Mouse (Mus musculus) stomach, embryonic 14.5 days (tissue): ENCODE data around the gene Sept7. TPM values are rescaled to one million over a fixed set of nuclear protein-coding genes. Genes with fewer than 3 reads are reported as not detected.
"Not testable (repeated sequence)": the region's sequence is repeated elsewhere in the genome, so short reads cannot be mapped to it uniquely, and the experiment has no call there.

Experiments
- ATAC-seq: fragments of 200-750 bp; cut with Nextera tagmentation; 2 replicates; pipeline ENCODE4 v1.8.0; 2017; ENCODE audit warnings: low read depth, moderate TSS enrichment; ENCODE audit not compliant: insufficient number of reproducible peaks, insufficient read depth, low FRiP score
- H3K27ac ChIP-seq: fragments of 300-500 bp; sonication (generic); 2 replicates; pipeline ENCODE4 v1.5.1; 2014; ENCODE audit warnings: mild to moderate bottlenecking, low read length, moderate library complexity, mixed read lengths
- H3K27me3 ChIP-seq: fragments of 300-500 bp; sonication (generic); 2 replicates; pipeline ENCODE4 v1.6.1; 2014; ENCODE audit warnings: low read length, control low read depth, mixed read lengths; ENCODE audit not compliant: control insufficient read depth, insufficient read depth
- H3K36me3 ChIP-seq: fragments of 300-500 bp; sonication (generic); 2 replicates; pipeline ENCODE4 v1.6.1; 2014; ENCODE audit warnings: mild to moderate bottlenecking, control low read depth, low read length, moderate library complexity, mixed read lengths; ENCODE audit not compliant: control insufficient read depth, insufficient read depth
- H3K4me1 ChIP-seq: fragments of 300-500 bp; sonication (generic); 2 replicates; pipeline ENCODE4 v1.6.1; 2014; ENCODE audit warnings: low read length, control low read depth, mixed read lengths; ENCODE audit not compliant: control insufficient read depth, insufficient read depth
- H3K4me2 ChIP-seq: fragments of 300-500 bp; sonication (generic); replicated peaks from 2 replicates; pipeline ENCODE4 v1.6.1; 2014; ENCODE audit warnings: low read depth, low read length, control low read depth
- H3K4me3 ChIP-seq: fragments of 300-500 bp; sonication (generic); 2 replicates; pipeline ENCODE4 v1.5.1; 2014; ENCODE audit warnings: low read depth, low read length, control low read depth
- H3K9ac ChIP-seq: fragments of 300-500 bp; sonication (generic); replicated peaks from 2 replicates; pipeline ENCODE4 v1.6.1; 2014; ENCODE audit warnings: low read depth, mild to moderate bottlenecking, control low read depth, low read length, moderate library complexity, mixed read lengths
- H3K9me3 ChIP-seq: fragments of 300-500 bp; sonication (generic); 2 replicates; pipeline ENCODE4 v1.6.1; 2016; ENCODE audit warnings: low read depth, low read length, control low read depth; ENCODE audit not compliant: control insufficient read depth
- WGBS: fragments of 180-500 bp; shearing (Covaris S2); extraction: QIAGEN DNeasy Blood & Tissue Kit; methylation state at CpG from one replicate; pipeline ENCODE4 v1.1.7; 2014; 5-methylcytosine and 5-hydroxymethylcytosine counted together
- polyA plus RNA-seq: library from polyadenylated mRNA; unstranded; fragments of >200 nt; fragmentation: Nextera tagmentation; extraction: Ambion mirVana; gene quantifications from 2 replicates; pipeline ENCODE4 v1.2.1, GENCODE M21; 2014

The Sept7 gene
- polyA plus RNA-seq, 1 experiment from 2014 or later, result 288 TPM

DNA sequence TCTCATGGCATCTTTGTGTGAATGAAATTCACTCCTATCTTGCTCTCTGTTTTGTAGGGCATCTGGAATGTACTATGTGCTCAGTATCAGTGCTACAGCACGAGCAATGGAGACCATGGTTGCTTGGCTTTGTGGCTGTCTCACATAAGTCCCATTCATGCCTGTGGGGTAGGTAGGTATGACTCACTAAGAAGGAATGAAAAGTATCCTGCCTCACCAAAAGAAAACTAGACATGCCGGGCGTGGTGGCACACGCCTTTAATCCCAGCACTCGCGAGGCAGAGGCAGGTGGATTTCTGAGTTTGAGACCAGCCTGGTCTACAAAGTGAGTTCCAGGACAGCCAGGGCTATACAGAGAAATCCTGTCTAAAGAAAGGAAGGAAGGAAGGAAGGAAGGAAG lies 67.4 kb downstream of the Sept7 start:
- not testable (repeated sequence) for H3K4me1 ChIP-seq

DNA sequence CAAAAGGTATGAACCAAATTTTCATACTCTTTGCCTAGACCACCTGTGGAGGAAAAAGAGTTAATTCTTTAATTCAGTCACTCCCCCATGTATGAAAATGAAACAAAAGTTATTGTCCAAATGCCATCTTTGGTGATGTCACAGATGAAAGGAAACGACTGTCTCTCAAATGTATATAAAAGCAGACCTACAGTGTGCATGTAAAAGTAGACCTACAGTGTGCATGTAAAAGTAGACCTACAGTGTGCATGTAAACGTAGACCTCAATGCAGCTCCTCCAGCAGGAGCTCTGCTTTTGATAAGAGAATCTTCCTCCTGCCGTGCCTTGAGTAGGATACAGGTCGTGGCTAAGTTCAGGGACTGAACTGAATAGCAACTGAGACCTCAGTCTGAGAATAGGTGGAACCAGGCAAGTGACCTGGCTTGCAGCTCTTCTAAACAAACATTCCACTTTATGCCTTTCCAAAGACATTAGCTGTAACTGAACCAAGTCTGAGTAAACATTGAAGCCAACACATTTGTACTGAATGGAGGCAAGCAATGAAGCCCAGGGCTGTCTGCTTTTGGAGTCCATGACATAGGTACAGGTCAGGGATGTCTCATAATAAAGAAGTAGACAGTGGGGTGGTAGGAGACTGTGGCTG lies 75.6 kb downstream of the Sept7 start:
- Histone ChIP-seq H3K4me3 (no peak overlapping the region), H3K4me1 (no peaks in the 10 kb centered on the region), H3K36me3 (no peaks in the 10 kb centered on the region), H3K4me2 (no peak overlapping the region), H3K9me3 (no peaks in the 10 kb centered on the region), H3K9ac (no peak overlapping the region), H3K27ac (no peak overlapping the region), H3K27me3 (no peaks in the 10 kb centered on the region)
- WGBS, result 68% methylated on average over 4 of the region's 4 CpGs
- no peak for ATAC-seq

More for the DNA sequence above, 67.4 kb downstream of the Sept7 start:
- H3K27ac ChIP-seq, H3K4me3 ChIP-seq, H3K36me3 ChIP-seq, ATAC-seq, H3K9ac ChIP-seq, H3K4me2 ChIP-seq, H3K27me3 ChIP-seq, H3K9me3 ChIP-seq: not testable (repeated sequence)
- WGBS, result 87% methylated on average over 6 of the region's 6 CpGs

DNA sequence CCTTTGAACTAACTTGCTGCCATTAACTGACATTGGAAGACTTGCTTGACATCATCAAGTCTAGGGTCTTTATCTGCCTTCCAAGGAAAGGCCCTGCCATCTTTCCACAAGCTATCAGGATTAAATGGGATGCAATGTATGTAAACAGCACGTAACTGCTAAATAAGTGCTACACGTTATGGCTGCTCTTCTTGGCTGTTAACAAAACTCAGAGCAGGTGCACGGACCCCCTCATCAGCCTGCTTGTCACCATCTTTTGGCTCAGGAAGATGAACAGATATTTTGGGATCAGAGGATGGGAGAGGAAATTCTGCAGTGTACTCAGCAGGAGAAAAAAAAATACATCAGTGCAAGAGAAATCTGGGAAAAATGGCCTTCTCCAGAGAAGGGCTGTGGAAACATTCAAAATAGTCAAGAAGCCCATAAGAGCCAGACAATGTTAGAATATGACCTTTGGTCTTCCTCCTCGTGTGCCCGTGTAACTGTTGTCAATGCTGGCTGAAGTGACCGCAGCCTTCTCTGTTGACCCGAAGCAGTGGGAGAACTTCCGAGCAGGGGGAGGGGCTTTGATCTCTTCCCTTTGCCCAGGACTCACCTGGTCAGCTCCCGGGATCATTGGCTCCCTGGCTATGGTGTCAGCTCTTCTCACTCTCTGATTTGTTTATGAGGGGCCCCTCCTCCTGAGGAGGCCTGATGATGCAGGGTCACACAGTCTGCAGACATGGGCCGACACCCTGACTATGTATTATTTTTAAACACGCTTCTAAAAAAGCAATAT lies 76.9 kb downstream of the Sept7 start:
- ATAC-seq, result 0 out of 2 replicates have a peak, but pooled peaks have one; percentile 14
- H3K9ac ChIP-seq, result no peak overlapping the region
- H3K27me3 ChIP-seq, result no peaks in the 10 kb centered on the region
- no peak overlapping the region for H3K4me3 ChIP-seq
- H3K36me3 ChIP-seq, result no peaks in the 10 kb centered on the region
- no peak overlapping the region for H3K4me2 ChIP-seq
- no peak overlapping the region for H3K27ac ChIP-seq
- WGBS, result 74% methylated on average over 11 of the region's 11 CpGs
- H3K4me1 ChIP-seq, result no peaks in the 10 kb centered on the region
- H3K9me3 ChIP-seq, result no peaks in the 10 kb centered on the region

DNA sequence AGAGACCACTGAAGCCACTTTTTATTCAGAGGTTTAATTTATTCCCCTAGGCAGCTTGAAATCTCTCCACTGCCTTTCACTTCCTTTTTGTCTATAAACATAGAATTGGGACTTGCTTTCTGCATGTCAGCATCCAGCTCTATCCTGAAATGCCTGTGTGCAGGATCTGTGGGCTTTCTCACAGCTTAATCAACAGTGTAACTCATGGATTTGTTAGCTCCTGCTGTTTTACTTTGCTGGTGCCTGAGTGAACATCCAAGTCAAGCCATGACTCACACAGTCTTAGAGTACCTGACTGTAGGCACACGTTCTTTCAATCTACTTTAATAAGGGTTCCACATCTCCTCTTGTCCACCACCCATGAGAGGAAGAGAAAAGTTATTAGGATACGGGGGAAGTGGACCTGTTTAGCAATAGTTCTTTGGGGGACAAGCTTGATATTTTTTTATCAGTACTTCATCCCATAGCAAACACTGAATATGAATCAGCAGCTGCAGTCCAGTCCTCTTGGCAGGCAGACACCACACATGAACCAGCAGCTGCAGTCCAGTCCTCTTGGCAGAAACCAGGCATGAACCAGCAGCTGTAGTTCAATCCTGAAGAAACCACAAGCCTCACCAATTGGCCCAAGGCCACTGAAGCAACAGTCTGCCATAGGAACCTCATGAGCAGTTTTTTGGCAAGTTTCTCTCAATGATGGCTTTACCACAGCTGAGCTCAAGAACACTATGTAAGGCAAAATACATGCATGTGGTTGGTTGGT lies 85.4 kb downstream of the Sept7 start:
- no peak overlapping the region for H3K4me3 ChIP-seq
- no peaks in the 10 kb centered on the region for H3K36me3 ChIP-seq
- ATAC-seq, result no peak
- no peak overlapping the region for H3K4me2 ChIP-seq
- H3K9me3 ChIP-seq, result no peaks in the 10 kb centered on the region
- H3K27me3 ChIP-seq, result no peaks in the 10 kb centered on the region
- 81% methylated on average over 2 of the region's 2 CpGs for WGBS
- H3K27ac ChIP-seq, result no peak overlapping the region
- no peaks in the 10 kb centered on the region for H3K4me1 ChIP-seq
- H3K9ac ChIP-seq, result no peak overlapping the region

DNA sequence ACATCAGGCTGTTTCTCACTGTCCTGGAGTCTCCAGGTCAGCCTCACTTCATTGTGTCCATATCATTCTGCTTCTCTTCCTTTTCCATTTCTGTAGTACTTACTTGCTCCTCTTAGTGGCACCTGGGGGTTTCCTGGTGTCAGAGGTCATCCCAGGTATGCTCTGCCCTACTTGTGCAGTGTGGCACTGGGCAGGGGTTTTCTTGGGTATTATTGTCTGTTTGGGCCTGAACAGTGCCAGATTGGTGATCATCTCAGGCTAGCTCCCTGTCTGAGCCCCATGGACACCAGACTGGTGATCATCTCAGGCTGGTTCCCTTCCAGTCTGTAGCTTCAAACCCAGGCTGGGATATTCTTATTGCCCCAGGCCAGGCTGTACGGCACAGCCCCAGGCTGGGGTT lies 88.2 kb downstream of the Sept7 start:
- no peaks in the 10 kb centered on the region for H3K9me3 ChIP-seq
- H3K36me3 ChIP-seq, result no peaks in the 10 kb centered on the region
- H3K27me3 ChIP-seq, result no peaks in the 10 kb centered on the region
- no peak overlapping the region for H3K4me2 ChIP-seq
- H3K4me3 ChIP-seq, result no peak overlapping the region
- no peaks in the 10 kb centered on the region for H3K4me1 ChIP-seq
- 59% methylated on average over 1 of the region's 1 CpGs for whole genome bisulfite sequencing
- no peak for ATAC-seq
- no peak overlapping the region for H3K9ac ChIP-seq
- H3K27ac ChIP-seq, result no peak overlapping the region

DNA sequence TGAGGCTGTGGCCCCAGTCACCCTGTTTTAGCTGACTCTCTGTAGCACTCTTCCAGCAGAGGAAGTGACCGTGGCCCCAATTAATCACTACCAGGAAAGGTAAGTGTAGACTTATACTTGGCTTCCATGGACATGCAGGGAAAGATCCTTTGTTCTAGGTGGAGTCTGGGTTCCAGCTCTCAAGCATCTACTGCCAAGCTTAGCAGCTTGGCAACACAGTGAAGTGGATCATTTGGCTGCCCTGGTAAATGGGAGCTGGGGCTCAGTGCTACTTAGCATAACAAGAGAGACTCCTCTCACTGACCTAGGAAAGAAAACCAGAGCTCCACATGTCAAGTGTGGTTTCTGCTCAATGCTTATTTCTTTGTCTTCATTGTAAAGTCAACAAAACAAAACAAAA lies 101.5 kb downstream of the Sept7 start:
- Histone ChIP-seq H3K4me2 (no peak overlapping the region), H3K27ac (no peak overlapping the region), H3K9ac (no peak overlapping the region), H3K4me1 (no peaks in the 10 kb centered on the region), H3K4me3 (no peak overlapping the region), H3K27me3 (no peaks in the 10 kb centered on the region), H3K9me3 (0 out of 2 replicates have a peak, but pooled peaks cover 3% of the 10 kb centered on the region), H3K36me3 (no peaks in the 10 kb centered on the region)
- no peak for ATAC-seq
- WGBS, result 88% methylated on average over 1 of the region's 1 CpGs

DNA sequence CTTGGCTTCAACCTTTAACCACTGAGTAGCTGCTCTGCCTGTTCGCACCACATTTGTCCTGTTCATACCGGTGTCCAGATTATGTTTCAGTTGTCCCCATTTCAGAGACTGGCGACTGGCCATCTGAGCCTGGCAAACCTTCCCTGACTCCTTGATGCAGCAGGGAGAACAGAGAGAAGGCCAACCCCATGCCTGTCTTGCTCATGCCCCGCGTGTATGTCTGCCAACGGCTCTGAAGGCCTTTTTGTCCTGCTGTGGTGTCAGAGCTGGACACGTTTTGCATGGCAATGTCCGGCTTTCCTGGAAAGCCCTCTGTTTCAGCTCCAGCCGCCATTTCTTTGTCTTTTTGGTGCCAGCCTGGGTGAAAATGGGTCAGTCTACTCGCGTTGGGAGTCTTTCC lies 103.6 kb downstream of the Sept7 start:
- Histone ChIP-seq H3K4me2 (no peak overlapping the region), H3K4me3 (no peak overlapping the region), H3K4me1 (no peaks in the 10 kb centered on the region), H3K27me3 (no peaks in the 10 kb centered on the region), H3K27ac (no peak overlapping the region), H3K36me3 (no peaks in the 10 kb centered on the region), H3K9me3 (0 out of 2 replicates have a peak, but pooled peaks cover 3% of the 10 kb centered on the region), H3K9ac (no peak overlapping the region)
- no peak for ATAC-seq
- WGBS, result 86% methylated on average over 11 of the region's 11 CpGs

DNA sequence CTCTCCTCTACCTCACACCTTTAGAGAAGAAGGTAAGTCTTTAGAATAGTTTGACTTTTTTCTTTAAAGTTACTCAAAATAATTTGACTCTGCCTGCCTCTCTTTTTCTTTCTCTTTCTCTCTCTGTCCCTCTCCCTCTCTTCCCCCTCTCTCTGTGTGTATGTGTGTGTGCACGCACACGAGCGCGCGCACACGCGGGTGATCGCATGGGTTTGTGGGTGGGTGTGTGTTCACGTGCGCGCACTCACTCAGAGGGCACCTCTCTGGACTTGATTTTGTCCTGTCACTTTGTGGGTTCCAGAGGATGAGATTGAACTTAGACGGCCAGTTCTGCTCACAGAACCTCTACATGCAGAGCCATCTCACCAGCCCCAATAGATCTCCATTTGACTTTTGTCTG lies 105.3 kb downstream of the Sept7 start:
- Histone ChIP-seq H3K9me3 (0 out of 2 replicates have a peak, but pooled peaks cover 3% of the 10 kb centered on the region), H3K27ac (no peak overlapping the region), H3K27me3 (no peaks in the 10 kb centered on the region), H3K4me1 (no peaks in the 10 kb centered on the region), H3K4me3 (no peak overlapping the region), H3K9ac (no peak overlapping the region), H3K4me2 (no peak overlapping the region), H3K36me3 (no peaks in the 10 kb centered on the region)
- WGBS, result 96% methylated on average over 12 of the region's 12 CpGs
- no peak for ATAC-seq
